Mouse (Mus musculus) megakaryocyte progenitor cell, adult 5-6 weeks (primary cell): ENCODE measurements around the gene Btbd2. TPM values are rescaled to one million over a fixed set of nuclear protein-coding genes. Genes with fewer than 3 reads are reported as not detected.
"Not testable (repeated sequence)": the region's sequence is repeated elsewhere in the genome, so short reads cannot be mapped to it uniquely, and the experiment has no call there.

Experiments used
- ATAC-seq: replicated peaks from 2 replicates; pipeline ENCODE4 v1.8.0; 2016; ENCODE audit warnings: mild to moderate bottlenecking, moderate TSS enrichment, inconsistent platforms; ENCODE audit not compliant: poor library complexity
- total RNA-seq, 2 experiments: library from RNA; stranded (forward) in 1 of 2; stranded (reverse) in 1 of 2; fragments of 157-497, 149-512 nt in 1 of 2; fragments of 200-1000 nt in 1 of 2; gene quantifications; 2 replicates each; pipeline versions ENCODE4 v1.2.3 to v1.2.4; 2015 to 2017

Btbd2 gene
- total RNA-seq, 2 experiments from 2014 or later: 10.5 to 25.7 TPM

DNA sequence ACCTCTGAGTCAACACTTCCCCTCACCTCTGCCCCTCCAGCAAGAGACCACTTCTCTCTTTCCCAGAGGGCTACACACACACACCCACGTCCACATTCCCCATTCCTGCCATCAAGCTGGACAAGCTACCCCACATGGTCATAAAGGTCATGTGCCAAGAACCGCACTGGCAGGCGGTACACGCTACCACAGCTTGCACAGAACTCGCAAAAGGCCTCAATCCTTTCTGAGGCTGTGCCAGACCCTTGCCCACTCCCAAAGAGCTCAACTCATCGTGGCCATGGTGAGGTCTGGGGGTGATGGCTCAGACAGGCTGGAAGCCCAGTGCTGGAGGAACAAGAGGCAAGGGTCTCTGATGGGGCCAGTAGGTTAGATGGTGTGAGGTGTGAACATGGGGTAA lies 2.0 kb downstream of the Btbd2 start:
- ATAC-seq: no peak

DNA sequence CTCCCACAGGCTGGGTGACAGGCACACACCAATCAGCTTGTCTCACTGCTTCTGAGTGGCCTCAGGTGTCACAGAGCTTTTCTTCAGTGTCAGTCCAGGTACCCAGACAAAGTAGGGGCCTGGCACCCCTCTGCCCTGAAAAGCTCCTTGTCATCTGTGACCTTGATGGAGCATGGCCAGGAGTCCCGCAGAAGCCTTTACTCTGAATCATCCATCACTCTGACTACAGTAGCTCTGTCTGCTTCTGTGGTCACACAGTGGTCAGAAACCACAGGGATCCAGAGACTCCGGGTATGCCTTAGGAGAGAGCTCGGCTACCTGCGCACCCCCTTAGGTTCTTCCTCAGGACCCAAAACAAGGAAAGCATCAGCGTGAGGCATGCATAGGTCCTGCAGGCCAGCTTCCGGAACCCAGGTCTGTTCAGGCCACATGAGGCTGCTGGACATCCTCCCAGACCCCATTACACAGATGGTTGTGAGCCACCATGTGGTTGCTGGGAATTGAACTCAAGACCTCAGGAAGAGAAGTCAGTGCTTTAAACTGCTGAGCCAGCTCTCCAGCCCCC lies 3.6 kb downstream of the Btbd2 start:
- ATAC-seq: no peak

DNA sequence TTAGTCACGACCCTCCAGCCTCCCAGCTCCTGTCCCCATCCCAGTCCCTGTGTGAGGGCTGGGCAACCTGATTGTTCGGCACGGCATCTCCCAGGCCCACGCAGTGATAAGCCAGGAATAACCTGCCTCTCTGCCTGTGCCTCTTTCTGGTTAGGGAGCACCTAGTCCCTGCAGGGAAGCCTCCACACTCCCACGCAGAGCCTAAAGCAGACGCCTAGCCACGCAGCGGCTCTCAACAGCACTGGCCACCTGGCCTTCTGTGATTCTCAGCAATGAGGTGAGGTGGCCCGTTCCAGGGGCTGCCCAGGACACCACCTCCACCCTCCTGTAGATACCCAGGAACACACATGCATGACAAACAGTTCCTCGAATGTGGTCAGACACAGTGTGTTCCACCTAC lies 6.5 kb downstream of the Btbd2 start:
- no peak for ATAC-seq

DNA sequence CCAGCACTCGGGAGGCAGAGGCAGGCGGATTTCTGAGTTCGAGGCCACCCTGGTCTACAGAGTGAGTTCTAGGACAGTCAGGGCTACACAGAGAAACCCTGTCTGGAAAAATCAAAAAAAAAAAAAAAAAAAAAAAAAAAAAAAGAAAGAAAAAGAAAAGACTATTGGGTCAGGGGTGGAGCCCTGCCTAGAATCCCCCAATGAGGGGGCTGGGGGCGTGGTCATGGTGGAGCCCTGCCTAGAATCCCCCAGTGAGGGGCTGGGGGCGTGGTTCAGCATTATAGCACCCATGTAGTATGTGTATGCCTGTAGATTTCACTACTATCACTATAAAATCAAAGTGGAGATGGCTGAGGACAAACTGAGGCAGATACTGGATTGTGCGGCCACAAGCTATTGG lies 7.0 kb downstream of the Btbd2 start:
- ATAC-seq: not testable (repeated sequence)

DNA sequence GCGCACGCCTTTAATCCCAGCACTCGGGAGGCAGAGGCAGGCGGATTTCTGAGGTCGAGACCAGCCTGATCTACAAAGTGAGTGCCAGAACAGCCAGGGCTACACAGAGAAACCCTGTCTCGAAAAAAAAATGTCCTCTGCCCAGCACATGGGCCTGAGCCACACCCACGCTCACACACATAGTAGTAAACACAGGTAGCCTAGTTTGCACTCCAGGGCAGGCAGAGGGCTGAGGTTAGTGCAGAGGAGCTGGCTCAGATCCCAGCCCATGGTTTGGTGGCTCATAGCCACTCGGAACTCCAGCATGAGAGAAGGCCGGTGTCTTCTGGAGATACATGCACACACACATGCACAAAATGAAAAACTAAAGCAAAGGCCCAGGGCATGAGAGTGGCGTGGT lies 9.9 kb downstream of the Btbd2 start:
- no peak for ATAC-seq

DNA sequence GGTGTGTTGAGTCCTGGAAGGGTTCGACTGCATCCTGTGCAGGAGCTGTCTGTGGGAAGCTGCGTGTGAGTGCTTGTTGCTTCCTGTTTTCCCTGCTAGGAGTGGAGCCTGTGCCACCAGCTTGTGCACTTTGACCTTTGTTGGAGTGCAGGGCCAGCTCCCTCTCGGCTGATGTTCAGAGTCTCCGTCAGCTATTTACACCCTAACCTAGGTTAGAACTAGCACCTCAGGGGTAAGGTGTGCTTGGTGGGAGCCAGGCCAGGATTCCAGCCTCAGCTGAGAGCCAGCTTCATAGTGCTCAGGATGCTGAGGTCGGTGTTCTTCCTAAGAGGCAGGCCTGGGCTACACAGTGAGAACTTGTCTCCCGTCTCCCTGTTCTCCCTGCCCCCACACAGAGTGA lies 21.5 kb downstream of the Btbd2 start:
- ATAC-seq: no peak

DNA sequence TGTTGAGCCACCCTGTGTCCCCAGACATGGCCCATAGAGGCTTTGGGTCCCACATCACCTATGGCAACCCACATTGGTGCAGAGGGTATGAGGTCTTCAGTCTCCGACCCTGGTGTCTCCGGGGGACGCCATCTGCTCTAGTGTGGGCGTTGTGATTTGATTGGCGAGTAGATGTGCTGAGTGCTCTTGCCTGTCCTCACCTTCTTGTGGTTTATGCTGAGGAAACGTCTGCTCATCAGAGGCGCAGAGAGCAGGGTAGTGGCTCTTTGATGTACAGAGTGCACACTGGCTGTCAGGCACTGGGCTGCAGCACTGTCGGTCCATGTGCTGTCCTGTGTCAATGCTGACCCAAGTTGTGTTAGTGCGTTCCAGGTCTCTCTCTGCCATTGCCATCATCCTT lies 27.9 kb downstream of the Btbd2 start:
- no peak for ATAC-seq

DNA sequence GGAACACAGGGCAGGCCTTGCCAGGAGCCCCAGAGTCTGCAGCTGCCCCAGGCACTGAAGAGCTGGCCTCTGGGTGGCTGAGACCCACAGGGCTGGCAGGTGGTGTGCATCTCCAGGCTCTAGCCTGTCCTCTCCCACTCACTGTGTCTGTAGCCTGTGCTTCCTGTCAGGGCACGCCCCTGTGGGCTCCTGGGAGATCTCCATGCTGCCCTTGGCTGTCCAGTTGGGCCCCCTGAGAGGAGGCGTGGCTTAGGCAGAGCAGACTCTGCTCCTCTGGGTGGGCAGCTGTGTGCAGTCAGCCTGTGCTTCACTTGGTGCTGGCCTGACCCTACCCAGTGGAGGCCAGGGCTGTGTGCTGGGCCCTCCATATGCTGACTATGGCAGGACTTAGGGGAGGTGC lies 29.2 kb downstream of the Btbd2 start:
- no peak for ATAC-seq

DNA sequence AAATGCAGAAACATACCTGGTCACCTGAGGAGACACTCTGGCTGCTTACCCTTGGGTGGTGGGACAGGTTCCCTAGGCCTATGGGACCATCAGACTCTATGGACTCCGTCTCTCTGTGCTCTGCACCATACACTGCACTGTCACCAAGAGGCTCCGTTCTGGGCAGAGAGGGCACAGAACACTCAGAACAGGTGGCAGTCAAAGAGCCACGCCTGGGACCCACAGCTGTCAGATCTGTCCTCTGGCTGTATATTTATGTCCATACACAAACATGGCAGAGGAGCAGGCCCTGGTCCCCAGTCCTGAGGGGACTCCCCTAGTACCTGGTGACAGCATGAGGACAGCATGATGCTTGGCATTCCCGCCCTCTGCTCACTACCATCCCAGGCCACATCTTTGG lies 31.1 kb downstream of the Btbd2 start:
- ATAC-seq: no peak

DNA sequence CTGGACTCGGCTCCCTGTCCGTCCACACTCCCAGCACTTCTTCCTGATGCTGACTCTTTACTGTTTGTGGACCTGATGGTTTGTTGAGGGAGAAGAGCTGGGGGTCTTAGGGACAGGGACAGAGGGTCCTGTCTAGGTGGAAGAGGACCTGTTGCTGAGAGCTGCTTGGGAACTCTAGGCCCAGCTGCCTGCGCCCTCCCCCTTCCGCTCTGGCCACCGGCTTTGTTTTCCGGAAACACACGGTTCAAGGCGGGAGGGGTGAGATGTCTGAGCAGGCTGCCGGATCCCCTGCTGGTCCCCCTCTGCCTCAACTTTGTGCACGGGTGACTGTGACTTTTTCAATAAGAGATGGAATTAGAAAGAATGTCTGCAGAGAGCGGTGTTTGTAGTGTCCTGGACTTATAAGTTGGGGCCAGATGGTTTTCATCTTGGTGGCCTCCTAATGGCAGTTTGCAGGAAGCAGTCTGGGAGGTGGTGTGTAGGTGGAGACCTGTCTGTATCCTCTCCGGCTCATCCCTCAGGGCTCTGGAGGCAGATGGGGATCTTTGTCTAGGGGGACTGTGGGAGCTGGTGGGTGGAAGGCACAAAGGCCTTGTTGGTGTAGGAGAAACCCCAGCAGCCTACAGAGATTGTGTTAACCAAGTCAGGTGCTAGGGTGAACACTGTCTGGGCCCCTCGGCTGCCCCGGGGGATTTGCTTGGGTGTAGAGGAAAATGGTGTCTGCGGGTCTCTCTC lies 33.2 kb downstream of the Btbd2 start:
- peak; percentile 21 for ATAC-seq

DNA sequence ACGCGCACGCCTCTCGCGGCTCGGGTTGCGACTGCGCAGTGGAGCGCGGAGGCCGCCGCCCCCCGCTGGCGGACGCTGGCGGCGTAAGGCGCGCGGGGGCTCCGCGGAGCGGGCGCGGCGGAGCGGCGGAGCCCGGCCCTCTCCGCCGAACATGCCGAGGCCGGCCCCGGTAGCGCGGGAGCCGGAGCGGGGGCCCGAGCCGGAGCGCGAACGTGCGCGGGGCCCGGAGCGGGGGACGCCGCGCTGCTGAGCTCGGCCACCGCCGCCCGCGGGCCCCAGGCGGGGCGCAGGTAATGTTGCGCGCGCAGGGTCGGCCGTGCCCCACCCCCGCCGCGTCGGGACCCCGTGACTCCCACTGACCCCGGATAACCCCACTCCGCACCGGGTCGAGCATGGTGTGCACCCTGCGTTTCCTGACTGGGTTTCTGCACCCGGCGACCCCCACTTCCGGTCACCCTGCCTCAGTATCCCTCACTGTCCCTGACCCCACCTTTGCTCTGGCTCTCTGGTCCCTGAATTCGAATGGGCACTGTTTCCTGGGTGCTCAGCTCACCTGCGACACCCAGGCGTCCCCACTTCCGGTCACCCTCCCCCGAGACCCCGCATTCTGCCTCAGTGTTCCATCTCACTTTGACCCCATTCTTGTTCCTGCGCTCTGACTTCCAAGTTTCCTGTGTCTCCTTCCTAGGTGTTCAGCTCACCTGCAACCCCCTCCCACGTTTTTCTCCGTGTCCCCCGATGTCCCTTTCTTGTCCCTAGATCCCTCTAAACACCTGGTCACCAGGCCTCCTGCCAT lies 34.0 kb downstream of the Btbd2 start, which contains the start of gene Csnk1g2:
Gene Csnk1g2, plus strand, starts transcription at position 178 of the 796 bp plus-strand sequence.
- ATAC-seq: 0 out of 2 replicates have a peak, but pooled peaks have one; percentile 13

DNA sequence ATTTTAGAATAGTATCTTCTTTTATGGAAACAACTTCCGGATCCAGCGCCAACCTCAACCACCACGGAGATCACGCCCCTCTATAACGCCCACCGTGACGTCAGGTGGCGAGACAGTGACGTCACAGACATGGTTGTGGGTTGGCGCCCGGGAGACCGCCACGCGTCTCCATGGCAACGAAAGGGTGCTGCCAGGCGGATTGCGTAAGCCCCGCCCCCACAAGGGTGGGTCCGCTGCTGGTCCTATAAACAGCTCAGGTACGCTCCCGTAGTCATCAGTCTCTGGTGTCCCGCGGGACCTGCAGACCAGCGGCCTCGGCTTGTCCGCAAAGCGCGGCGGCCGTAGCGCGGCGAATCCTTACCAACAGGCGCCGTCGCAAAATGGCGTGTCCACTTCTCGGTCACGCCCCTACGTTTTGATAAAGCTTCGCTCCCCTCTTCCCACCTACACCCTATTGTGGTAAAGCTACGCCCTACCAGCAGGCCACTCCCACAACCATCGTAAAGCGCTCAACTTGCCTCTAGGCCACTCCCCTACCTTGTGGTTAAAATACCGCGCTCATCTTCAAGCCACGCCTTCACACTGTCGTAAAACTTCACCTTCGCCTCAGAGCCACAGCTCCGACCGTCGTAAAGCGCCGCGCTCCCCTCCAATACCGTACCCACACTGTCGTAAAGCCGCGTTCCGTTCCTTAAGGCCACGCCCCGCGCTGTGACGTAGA lies 34.8 kb downstream of the Btbd2 start:
- ATAC-seq: peak; percentile 82

DNA sequence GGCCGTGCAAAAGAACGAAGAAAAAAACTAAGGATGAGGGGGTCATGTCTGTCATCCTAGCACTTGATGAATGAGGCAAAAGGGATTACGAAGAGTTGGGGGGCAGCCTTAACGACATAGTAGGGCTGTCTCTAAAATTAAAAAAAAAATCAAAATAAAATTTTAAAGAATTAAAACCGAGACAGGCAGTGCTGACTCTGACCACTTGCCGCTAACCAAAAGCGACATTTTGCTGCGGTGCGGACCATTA lies 35.3 kb downstream of the Btbd2 start:
- ATAC-seq: no peak

DNA sequence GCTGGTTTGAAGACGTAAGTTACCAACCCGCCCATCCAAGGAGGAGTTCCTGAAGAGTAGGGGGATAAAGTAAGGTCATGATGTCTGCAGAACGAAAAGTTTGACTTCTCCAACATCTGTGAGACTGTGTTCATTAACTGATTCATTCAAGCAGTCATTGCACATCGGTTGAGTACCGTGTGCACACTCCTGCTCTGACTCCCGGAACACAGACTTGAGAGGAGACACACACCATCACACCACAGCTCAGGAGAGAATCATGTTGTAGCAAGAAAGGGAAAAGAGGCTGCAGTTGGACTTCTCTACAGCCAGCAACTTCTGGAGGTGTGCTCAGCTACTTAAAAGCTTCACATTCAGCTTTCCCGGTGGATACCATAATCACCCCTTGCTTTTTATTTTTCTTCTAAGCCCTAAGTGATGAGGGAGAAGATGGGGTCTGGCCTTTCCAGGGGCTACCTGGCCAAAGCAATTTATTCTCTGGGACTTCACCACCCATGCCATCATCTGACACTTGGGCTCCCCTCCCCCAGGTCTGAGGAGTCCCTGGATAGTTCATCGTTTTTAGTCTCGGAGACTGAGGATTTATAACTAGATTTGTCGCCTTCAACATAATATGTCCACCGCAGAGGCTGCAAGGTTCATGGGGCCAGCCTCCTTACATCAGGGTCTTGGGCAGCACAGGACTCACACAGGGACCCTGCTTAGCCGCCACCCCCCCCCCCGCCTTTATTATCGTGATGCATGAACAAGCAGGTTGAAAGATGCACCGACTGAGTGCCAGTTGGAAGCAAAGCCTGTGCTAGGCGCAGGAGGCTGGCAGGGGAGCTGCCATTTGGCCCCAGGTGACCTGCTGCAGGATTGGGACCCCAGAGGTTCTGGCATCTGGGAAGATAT lies 35.8 kb downstream of the Btbd2 start:
- no peak for ATAC-seq

DNA sequence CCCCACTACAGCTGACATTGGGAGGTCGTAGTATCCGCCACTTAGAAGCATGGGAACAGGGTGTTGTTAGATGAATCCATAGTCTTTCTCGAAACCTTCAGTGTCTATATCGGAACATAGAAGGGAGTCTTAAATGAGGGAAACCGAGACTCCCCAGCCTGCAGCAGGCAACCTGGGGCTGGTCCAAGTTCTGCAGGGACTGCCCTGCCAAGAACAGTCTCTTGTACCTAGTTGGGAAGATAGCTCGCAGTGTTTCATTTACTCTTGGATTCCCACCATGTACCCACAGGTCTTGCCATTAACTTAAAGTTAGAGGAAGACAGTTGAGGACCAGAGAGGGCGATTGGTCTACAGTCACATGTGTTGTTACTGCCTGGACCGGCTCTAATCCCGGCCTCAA lies 36.5 kb downstream of the Btbd2 start:
- ATAC-seq: no peak

DNA sequence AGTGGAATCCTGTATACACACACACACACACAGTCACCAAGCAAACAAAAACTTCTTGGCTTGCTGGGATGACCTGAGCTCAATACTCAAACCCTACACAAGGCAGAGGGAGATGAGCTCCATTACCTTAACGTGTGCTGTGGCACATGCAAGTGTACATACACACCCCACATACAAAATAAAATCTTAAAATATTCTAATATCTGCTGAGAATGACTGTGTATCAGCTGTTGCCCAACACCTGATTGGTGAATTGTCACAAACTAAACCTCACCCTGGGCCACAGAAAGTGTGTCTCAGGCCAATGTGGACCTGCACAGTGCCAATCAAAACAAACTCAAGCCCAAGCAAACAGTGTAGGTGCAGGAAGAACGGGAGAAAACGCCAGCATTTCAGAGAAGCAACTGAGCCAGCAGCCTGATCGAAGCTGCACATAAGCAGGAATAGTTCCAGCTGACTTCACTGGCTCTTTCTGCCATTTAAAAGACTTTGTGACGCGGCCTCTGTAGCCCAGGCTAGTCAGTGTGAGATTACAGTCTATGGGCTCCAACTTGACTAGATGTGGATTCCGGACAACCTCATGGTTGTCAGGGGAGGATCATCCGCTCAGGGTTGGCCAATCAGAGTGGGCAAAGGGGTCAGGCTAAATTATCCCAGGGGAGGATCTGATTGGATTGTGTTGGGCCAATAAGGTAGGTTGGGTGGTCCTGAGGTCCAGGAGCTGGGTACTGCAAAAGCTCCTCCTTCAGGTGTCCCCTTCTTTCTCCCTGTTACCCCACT lies 37.2 kb downstream of the Btbd2 start:
- no peak for ATAC-seq

DNA sequence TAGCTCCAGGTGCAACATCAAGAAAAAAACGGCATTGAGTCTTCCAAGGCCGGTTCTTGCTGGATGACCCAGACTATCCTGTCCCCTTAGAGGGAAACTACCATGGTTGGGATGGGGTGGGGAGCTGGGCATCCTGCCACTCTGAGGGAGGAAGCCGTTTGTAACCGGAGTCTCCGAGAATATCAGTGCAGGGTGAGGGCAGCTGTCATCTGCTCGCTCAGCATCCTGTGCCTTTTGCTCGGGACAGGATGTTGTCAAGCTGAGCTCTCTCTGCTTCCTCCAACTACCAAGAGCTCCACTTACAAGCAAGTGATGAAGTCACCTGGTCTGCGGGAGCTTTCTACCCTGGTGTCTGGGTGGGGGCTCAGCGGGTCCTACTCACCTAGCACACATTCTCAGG lies 38.7 kb downstream of the Btbd2 start:
- ATAC-seq: no peak

DNA sequence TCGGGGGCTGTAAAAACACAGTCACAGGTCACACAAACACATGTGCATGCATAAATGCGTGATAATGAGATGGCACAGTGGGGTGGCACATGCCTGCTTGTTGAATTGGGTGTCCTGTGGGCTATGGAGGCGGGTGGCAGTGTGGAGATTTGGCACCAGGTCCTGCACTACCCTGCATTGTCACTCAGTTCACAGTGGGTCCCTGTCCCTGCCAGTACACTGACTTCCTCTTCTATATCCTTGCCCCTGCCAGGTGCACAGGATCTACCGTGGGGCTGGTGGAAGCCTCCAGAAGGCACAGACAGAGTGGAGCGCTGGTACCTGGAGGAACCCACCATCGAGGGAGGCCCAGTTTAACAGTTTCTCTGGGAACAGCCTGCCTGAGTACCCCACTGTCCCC lies 42.5 kb downstream of the Btbd2 start:
- ATAC-seq: no peak

DNA sequence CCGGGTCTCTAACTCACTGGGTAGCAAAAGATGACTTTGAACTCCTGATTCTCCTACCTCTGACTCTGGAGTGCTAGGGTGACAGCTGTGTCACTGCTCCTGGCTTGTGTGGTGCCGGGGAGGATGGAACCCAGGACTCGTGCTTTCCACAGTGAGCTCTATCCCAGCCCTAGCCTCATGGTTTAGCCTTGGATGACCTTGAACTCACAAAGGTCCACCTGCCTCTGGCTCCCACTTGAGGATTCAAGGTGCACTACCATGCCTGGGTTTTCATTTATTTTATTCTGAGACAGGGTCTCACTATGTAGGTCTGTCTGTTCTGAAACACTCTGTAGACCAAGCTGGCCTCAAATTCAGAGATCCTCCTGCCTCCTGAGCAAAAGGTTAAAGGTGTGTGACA lies 43.0 kb downstream of the Btbd2 start:
- ATAC-seq: no peak

DNA sequence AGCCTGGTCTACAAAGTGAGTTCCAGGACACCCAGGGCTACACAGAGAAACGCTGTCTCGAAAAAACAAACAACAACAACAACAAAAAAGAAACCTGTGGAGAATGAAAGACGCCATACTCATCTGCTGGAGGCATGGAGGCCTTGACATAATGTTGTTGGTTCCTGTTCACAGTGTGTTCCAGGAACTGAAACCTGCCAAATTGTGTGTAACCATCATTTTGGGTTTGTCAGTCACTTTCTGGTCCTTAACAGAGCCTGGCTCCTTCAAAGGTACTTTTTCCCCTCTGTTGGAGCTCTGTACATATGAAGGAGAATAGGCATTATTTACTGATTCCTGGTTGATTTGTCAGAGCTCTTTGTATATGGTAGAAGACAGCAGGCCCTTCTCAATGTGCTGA lies 45.0 kb downstream of the Btbd2 start:
- no peak for ATAC-seq
